Mouse (Mus musculus) urinary bladder, postnatal 0 days (tissue): ENCODE data around the gene Msl1. TPM values are rescaled to one million over a fixed set of nuclear protein-coding genes. Genes with fewer than 3 reads are reported as not detected.

Experiments
- polyA plus RNA-seq: library from polyadenylated mRNA; unstranded; fragments of >200 nt; fragmentation: Nextera tagmentation; extraction: Ambion mirVana; gene quantifications from 2 replicates; pipeline ENCODE4 v1.2.1, GENCODE M21; 2015

Gene Msl1
- 11.6 and 13.5 TPM in 2 replicates for polyA plus RNA-seq

GRCm38 (mm10) chr11:98795015-98795713 lies at the start of gene Msl1:
Gene Msl1 (plus strand): TSS chr11:98795516.

GRCm38 (mm10) chr11:98774582-98775347 lies 20.6 kb upstream of the Msl1 start, which contains the start of gene Nr1d1:
Gene Nr1d1 (minus strand): TSS chr11:98775333.

DNA sequence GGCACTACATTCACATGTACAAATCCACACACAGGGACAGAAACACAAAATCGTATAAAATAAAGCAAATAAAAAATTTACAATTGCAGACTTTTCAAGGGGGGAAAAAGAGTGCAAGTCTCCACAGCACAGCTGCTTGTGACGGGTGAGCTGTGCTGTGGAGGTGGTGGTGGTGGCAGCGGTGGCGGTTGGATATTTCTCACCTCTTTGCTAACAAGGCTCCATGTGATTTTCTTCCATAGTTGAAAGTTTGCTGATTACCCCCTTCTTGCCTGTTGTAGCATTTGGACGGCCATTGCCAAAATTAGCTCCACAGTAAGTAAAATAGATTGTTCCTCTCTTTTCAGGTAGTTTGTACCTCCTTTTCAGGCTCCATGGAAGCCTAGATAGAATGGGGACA lies 9.3 kb downstream of the Msl1 start, which contains the start of gene Casc3:
Gene Casc3 (plus strand): TSS at position 301 of the 400 bp plus-strand sequence.

GRCm38 (mm10) chr11:98836651-98837141 lies 41.4 kb downstream of the Msl1 start, which contains the start of gene Rapgefl1:
Gene Rapgefl1 (plus strand): TSS chr11:98836785.

Other genes starting within 250 kb of the Msl1 start
- 2.3 and 2.8 TPM in 2 replicates for gene Ikzf3, start 249.5 kb upstream of the Msl1 start, polyA plus RNA-seq
- 0.16 and 0.56 TPM in 2 replicates for gene Zpbp2, start 244.4 kb upstream of the Msl1 start, polyA plus RNA-seq
- 49.1 and 50.2 TPM in 2 replicates for gene Ormdl3, start 208.1 kb upstream of the Msl1 start, polyA plus RNA-seq
- gene Lrrc3c, start 197.2 kb upstream of the Msl1 start, polyA plus RNA-seq: not detected in 2 replicates
- 0.51 and 0.59 TPM in 2 replicates for gene Gm12355, start 169.9 kb upstream of the Msl1 start, polyA plus RNA-seq
- not detected in 2 replicates for gene Gsdma3, start 169.2 kb upstream of the Msl1 start, polyA plus RNA-seq
- gene Gsdma2, start 148.8 kb upstream of the Msl1 start, polyA plus RNA-seq: not detected in 2 replicates
- gene Gsdma, start 131.2 kb upstream of the Msl1 start, polyA plus RNA-seq: 2.4 and 2.8 TPM in 2 replicates
- 117 and 120 TPM in 2 replicates for gene Psmd3, start 113.0 kb upstream of the Msl1 start, polyA plus RNA-seq
- 0.72 and 0.96 TPM in 2 replicates for gene Csf3, start 94.3 kb upstream of the Msl1 start, polyA plus RNA-seq
- gene Med24, start 66.1 kb upstream of the Msl1 start, polyA plus RNA-seq: 16.3 and 20.1 TPM in 2 replicates
- 24.8 and 25.4 TPM in 2 replicates for gene Thra, start 54.9 kb upstream of the Msl1 start, polyA plus RNA-seq
- 6.4 and 9.4 TPM in 2 replicates for gene Nr1d1, start 20.2 kb upstream of the Msl1 start, polyA plus RNA-seq
- gene Casc3, start 9.4 kb downstream of the Msl1 start, polyA plus RNA-seq: 16.1 and 18.2 TPM in 2 replicates
- 1.9 and 2.6 TPM in 2 replicates for gene Rapgefl1, start 41.3 kb downstream of the Msl1 start, polyA plus RNA-seq
- gene Wipf2, start 68.1 kb downstream of the Msl1 start, polyA plus RNA-seq: 4.3 and 4.6 TPM in 2 replicates
- gene Cdc6, start 112.3 kb downstream of the Msl1 start, polyA plus RNA-seq: 8.0 and 10.8 TPM in 2 replicates
- gene Rara, start 132.3 kb downstream of the Msl1 start, polyA plus RNA-seq: 17.0 and 18.1 TPM in 2 replicates
- gene Gjd3, start 187.5 kb downstream of the Msl1 start, polyA plus RNA-seq: 0.31 and 0.39 TPM in 2 replicates
- gene Top2a, start 228.7 kb downstream of the Msl1 start, polyA plus RNA-seq: 27.1 and 42.6 TPM in 2 replicates
- gene Igfbp4, start 245.7 kb downstream of the Msl1 start, polyA plus RNA-seq: 283 and 299 TPM in 2 replicates